Mouse (Mus musculus) forebrain, embryonic 14.5 days (tissue): ENCODE results near the gene Cd209c. TPM values are rescaled to one million over a fixed set of nuclear protein-coding genes. Genes with fewer than 3 reads are reported as not detected.

Source experiments
- ATAC-seq: fragments of 200-750 bp; cut with Nextera tagmentation; 2 replicates; pipeline ENCODE4 v1.8.0; 2017; ENCODE audit warnings: mild to moderate bottlenecking, moderate library complexity
- DNase-seq: peaks from one replicate; pipeline ENCODE4 v3.0.0-alpha.2; 2015; ENCODE audit warnings: low spot score
- H3K27ac ChIP-seq: fragments of 300-500 bp; sonication (generic); 2 replicates; pipeline ENCODE4 v1.5.1; 2014; ENCODE audit warnings: low read depth, mild to moderate bottlenecking, control low read depth, low read length, moderate library complexity
- H3K27me3 ChIP-seq: fragments of 300-500 bp; sonication (generic); replicated peaks from 2 replicates; pipeline ENCODE4 v1.6.1; 2014; ENCODE audit warnings: low read length, control low read depth, mixed read lengths; ENCODE audit not compliant: control insufficient read depth, insufficient read depth
- H3K36me3 ChIP-seq: fragments of 300-500 bp; sonication (generic); 2 replicates; pipeline ENCODE4 v1.6.1; 2014; ENCODE audit warnings: low read length, control low read depth; ENCODE audit not compliant: control insufficient read depth, insufficient read depth
- H3K4me1 ChIP-seq: fragments of 300-500 bp; sonication (generic); 2 replicates; pipeline ENCODE4 v1.6.1; 2014; ENCODE audit warnings: antibody characterized with exemption, low read length, control low read depth; ENCODE audit not compliant: control insufficient read depth, insufficient read depth
- H3K4me2 ChIP-seq: fragments of 300-500 bp; sonication (generic); 2 replicates; pipeline ENCODE4 v1.6.1; 2014; ENCODE audit warnings: mild to moderate bottlenecking, control low read depth, low read length
- H3K4me3 ChIP-seq: fragments of 300-500 bp; sonication (generic); 2 replicates; pipeline ENCODE4 v1.5.1; 2014; ENCODE audit warnings: low read depth, low read length, control low read depth
- H3K9ac ChIP-seq: fragments of 300-500 bp; sonication (generic); 2 replicates; pipeline ENCODE4 v1.6.1; 2014; ENCODE audit warnings: mild to moderate bottlenecking, low read length, control low read depth, moderate library complexity
- H3K9me3 ChIP-seq: fragments of 300-500 bp; sonication (generic); replicated peaks from 2 replicates; pipeline ENCODE4 v1.6.1; 2016; ENCODE audit warnings: low read length, control low read depth, mixed read lengths; ENCODE audit not compliant: control insufficient read depth
- WGBS: fragments of 180-500 bp; shearing (Covaris S2); extraction: QIAGEN DNeasy Blood & Tissue Kit; methylation state at CpG from one replicate; pipeline ENCODE4 v1.1.7; 2014; 5-methylcytosine and 5-hydroxymethylcytosine counted together
- polyA plus RNA-seq: library from polyadenylated mRNA; unstranded; fragments of >200 nt; fragmentation: Nextera tagmentation; extraction: Ambion mirVana; gene quantifications from 2 replicates; pipeline ENCODE4 v1.2.1, GENCODE M21; 2014

Cd209c gene
- polyA plus RNA-seq, result 0.14 and 0.51 TPM in 2 replicates

DNA sequence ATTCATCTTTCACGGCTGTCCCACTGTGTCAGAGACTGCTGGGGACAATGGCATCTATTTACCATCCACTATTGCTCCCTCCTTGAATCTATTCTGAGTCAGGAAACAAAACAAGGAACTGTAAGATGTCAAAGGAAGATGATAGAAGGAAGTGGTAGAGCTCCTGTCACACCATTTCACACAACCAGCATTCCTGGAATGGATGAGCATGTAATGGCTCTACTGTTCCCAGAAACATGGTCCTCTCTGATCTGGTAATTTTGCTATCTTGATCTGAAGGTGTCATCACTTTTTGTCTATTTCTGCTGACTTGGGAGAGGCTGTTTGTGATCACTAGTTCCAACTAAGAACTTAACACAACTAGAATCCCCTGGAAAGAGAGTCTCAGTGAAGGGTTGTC lies at the start of gene Cd209c:
Cd209c (minus strand) TSS at position 101 of the 400 bp plus-strand sequence.
- Histone ChIP-seq H3K4me1 (no peaks in the 10 kb centered on the region), H3K9ac (no peak within 1 kb of the TSS), H3K4me3 (no peak within 1 kb of the TSS), H3K4me2 (no peak within 1 kb of the TSS), H3K27ac (no peak within 1 kb of the TSS), H3K27me3 (no peaks in the 10 kb centered on the region), H3K9me3 (peaks cover 9% of the 10 kb centered on the region; the same call in 1 of the 2 replicates), H3K36me3 (no peaks in the 10 kb centered on the region)
- 84% methylated on average over 1 of the region's 1 CpGs for WGBS
- ATAC-seq (no peak), DNase-seq (no peak)

DNA sequence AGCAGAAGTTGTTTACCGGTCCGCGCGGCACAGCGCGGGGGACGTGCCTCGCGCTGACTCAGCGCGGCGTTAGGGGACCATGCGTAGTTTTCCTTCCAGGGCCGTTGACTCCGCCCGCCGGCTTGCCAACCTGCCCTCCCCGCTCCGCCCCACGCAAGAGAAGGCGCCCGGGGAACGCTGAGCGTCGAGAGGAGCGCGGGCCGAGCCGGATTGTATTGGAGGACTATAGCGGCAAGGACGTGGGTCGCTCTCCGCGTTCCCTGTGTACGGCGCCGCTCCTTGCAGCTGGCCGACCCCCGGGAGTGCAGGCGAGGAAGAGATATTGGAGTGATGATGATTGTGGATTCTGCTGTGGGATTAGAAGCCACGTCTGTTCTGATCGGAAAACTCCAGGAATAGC lies 39.7 kb upstream of the Cd209c start:
- Histone ChIP-seq H3K4me2 (no peak overlapping the region), H3K9ac (no peak overlapping the region), H3K27me3 (no peaks in the 10 kb centered on the region), H3K9me3 (no peaks in the 10 kb centered on the region), H3K4me1 (no peaks in the 10 kb centered on the region), H3K4me3 (no peak overlapping the region), H3K36me3 (no peaks in the 10 kb centered on the region), H3K27ac (no peak overlapping the region)
- no peak for DNase-seq
- WGBS, result 44% methylated on average over 42 of the region's 42 CpGs
- no peak for ATAC-seq

- 64% methylated on average over 1 of the region's 1 CpGs for WGBS
- Histone ChIP-seq H3K4me2 (no peak overlapping the region), H3K9me3 (peaks cover 9% of the 10 kb centered on the region; the same call in 1 of the 2 replicates), H3K27ac (no peak overlapping the region), H3K4me1 (no peaks in the 10 kb centered on the region), H3K4me3 (no peak overlapping the region), H3K36me3 (no peaks in the 10 kb centered on the region), H3K27me3 (no peaks in the 10 kb centered on the region), H3K9ac (no peak overlapping the region)
- no peak for DNase-seq
- ATAC-seq, result no peak
These were observed 1.5 kb upstream of the Cd209c start for GRCm38 (mm10) chr8:3956037-3956436.

- H3K27ac ChIP-seq, result no peak overlapping the region
- H3K4me2 ChIP-seq, result no peak overlapping the region
- ATAC-seq (no peak), DNase-seq (no peak)
- H3K4me3 ChIP-seq, result no peak overlapping the region
- no peak overlapping the region for H3K9ac ChIP-seq
- 97% methylated on average over 3 of the region's 3 CpGs for WGBS
- H3K4me1 ChIP-seq, result no peaks in the 10 kb centered on the region
- no peaks in the 10 kb centered on the region for H3K36me3 ChIP-seq
- no peaks in the 10 kb centered on the region for H3K27me3 ChIP-seq
- peaks cover 14% of the 10 kb centered on the region for H3K9me3 ChIP-seq
These were observed 14.5 kb downstream of the Cd209c start for GRCm38 (mm10) chr8:3940023-3940422.

DNA sequence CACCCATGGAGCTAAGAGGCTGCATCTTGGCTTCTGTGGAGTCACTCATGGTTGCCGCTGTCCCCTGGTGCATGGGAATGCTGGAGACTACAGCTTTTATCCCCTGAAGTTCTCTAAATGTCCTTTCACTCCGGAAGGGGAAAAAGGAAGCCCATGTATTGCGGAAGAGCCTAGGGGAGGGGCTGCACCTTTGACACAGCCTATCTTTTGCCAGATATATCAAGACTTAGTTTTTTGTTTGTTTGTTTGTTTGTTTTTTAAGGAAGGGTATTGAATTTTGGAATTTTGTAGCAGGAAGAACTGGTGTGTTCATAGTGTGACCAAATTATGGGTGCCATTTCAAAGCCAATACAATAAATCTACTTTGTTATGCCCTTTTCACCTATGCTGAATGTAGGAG lies 27.8 kb downstream of the Cd209c start, which contains the start of gene Cd209b:
Cd209b (minus strand) TSS at position 101 of the 400 bp plus-strand sequence.
- Histone ChIP-seq H3K36me3 (no peaks in the 10 kb centered on the region), H3K4me3 (no peak within 1 kb of the TSS), H3K9ac (no peak within 1 kb of the TSS), H3K27ac (no peak within 1 kb of the TSS), H3K27me3 (no peaks in the 10 kb centered on the region), H3K4me1 (no peaks in the 10 kb centered on the region), H3K4me2 (no peak within 1 kb of the TSS), H3K9me3 (peaks cover 3% of the 10 kb centered on the region; the same call in 1 of the 2 replicates)
- WGBS, result 91% methylated on average over 3 of the region's 3 CpGs
- no peak for ATAC-seq
- no peak for DNase-seq

Other genes starting within 250 kb of the Cd209c start
- gene Clec4g, start 234.1 kb downstream of the Cd209c start, polyA plus RNA-seq, result not detected in 2 replicates
- not detected in 2 replicates for gene Cd209a, start 205.8 kb downstream of the Cd209c start, polyA plus RNA-seq
- gene Cd209e, start 100.4 kb downstream of the Cd209c start, polyA plus RNA-seq, result not detected in 2 replicates
- gene Cd209d, start 76.2 kb downstream of the Cd209c start, polyA plus RNA-seq, result not detected in 2 replicates
- not detected in 2 replicates for gene Cd209b, start 27.9 kb downstream of the Cd209c start, polyA plus RNA-seq
- gene Cd209f, start 151.1 kb upstream of the Cd209c start, polyA plus RNA-seq, result 0.25 and 0.51 TPM in 2 replicates
- not detected in 2 replicates for gene Cd209g, start 179.4 kb upstream of the Cd209c start, polyA plus RNA-seq
- gene Evi5l, start 211.8 kb upstream of the Cd209c start, polyA plus RNA-seq, result 45.9 and 70.0 TPM in 2 replicates